Mouse (Mus musculus) heart, postnatal 0 days (tissue): ENCODE data around the gene Serinc5. TPM values are rescaled to one million over a fixed set of nuclear protein-coding genes. Genes with fewer than 3 reads are reported as not detected.
"Not testable (repeated sequence)": the region's sequence is repeated elsewhere in the genome, so short reads cannot be mapped to it uniquely, and the experiment has no call there.

Experiments used
- ATAC-seq: fragments of 200-750 bp; cut with Nextera tagmentation; 2 replicates; pipeline ENCODE4 v1.8.0; 2017; ENCODE audit warnings: low read depth, moderate number of reproducible peaks, moderate library complexity; ENCODE audit not compliant: insufficient read depth
- DNase-seq: peaks from one replicate; pipeline ENCODE4 v3.0.0-alpha.2; 2016; ENCODE audit warnings: low spot score
- H3K27ac ChIP-seq: fragments of 300-500 bp; sonication (generic); 2 replicates; pipeline ENCODE4 v1.5.1; 2014; ENCODE audit warnings: low read depth, mild to moderate bottlenecking
- H3K27me3 ChIP-seq: fragments of 300-500 bp; sonication (generic); 2 replicates; pipeline ENCODE4 v1.6.1; 2014; ENCODE audit warnings: low read length, mixed read lengths; ENCODE audit not compliant: control insufficient read depth, insufficient read depth
- H3K36me3 ChIP-seq: fragments of 300-500 bp; sonication (generic); replicated peaks from 2 replicates; pipeline ENCODE4 v1.6.1; 2014; ENCODE audit warnings: low read length, mixed read lengths; ENCODE audit not compliant: control insufficient read depth, insufficient read depth
- H3K4me1 ChIP-seq: fragments of 300-500 bp; sonication (generic); 2 replicates; pipeline ENCODE4 v1.6.1; 2014; ENCODE audit warnings: antibody characterized with exemption; ENCODE audit not compliant: control insufficient read depth, insufficient read depth
- H3K4me2 ChIP-seq: fragments of 300-500 bp; sonication (generic); 2 replicates; pipeline ENCODE4 v1.6.1; 2014; ENCODE audit warnings: low read depth, mild to moderate bottlenecking, low read length, moderate library complexity
- H3K4me3 ChIP-seq: fragments of 300-500 bp; sonication (generic); 2 replicates; pipeline ENCODE4 v1.5.1; 2014; ENCODE audit warnings: low read depth, low read length
- H3K9ac ChIP-seq: fragments of 300-500 bp; sonication (generic); replicated peaks from 2 replicates; pipeline ENCODE4 v1.6.1; 2014; ENCODE audit warnings: low read depth, low read length, mixed read lengths
- H3K9me3 ChIP-seq: fragments of 300-500 bp; sonication (generic); replicated peaks from 2 replicates; pipeline ENCODE4 v1.6.1; 2016; ENCODE audit warnings: low read length; ENCODE audit not compliant: control insufficient read depth
- CTCF ChIP-seq: IDR thresholded peaks from 2 replicates; pipeline ENCODE4 v1.5.1; 2016; ENCODE audit warnings: antibody characterized with exemption, control low read depth, low read depth
- EP300 ChIP-seq: IDR thresholded peaks from 2 replicates; pipeline ENCODE4 v1.6.1; 2016; ENCODE audit warnings: antibody characterized with exemption, low read depth
- WGBS: fragments of 180-500 bp; shearing (Covaris S2); extraction: QIAGEN DNeasy Blood & Tissue Kit; methylation state at CpG from one replicate; pipeline ENCODE4 v1.1.7; 2014; 5-methylcytosine and 5-hydroxymethylcytosine counted together
- polyA plus RNA-seq: library from polyadenylated mRNA; unstranded; fragments of >200 nt; fragmentation: Nextera tagmentation; extraction: Ambion mirVana; gene quantifications from 2 replicates; pipeline ENCODE4 v1.2.1, GENCODE M21; 2015
- total RNA-seq: library from RNA; depleted of rRNA; stranded (reverse); fragments of >200 nt; gene quantifications from 2 replicates; pipeline ENCODE4 v1.2.3, GENCODE M21; 2014; ENCODE audit warnings: low replicate concordance

Gene Serinc5
- total and polyA plus RNA-seq, 2 experiments from 2014 or later, result 9.8 to 28.2 TPM

- H3K4me3 ChIP-seq, result no peak overlapping the region
- WGBS, result 33% methylated on average over 2 of the region's 2 CpGs
- TF ChIP-seq EP300 (no peak), CTCF (no peak)
- H3K27ac ChIP-seq, result no peak overlapping the region
- ATAC-seq, result no peak
- peaks cover 19% of the 10 kb centered on the region for H3K4me1 ChIP-seq
- H3K27me3 ChIP-seq, result no peaks in the 10 kb centered on the region
- DNase-seq, result no peak
- no peak overlapping the region for H3K9ac ChIP-seq
- no peaks in the 10 kb centered on the region for H3K9me3 ChIP-seq
- H3K4me2 ChIP-seq, result no peak overlapping the region
- H3K36me3 ChIP-seq, result peaks cover 3% of the 10 kb centered on the region; the same call in 1 of the 2 replicates
Measured at GRCm38 (mm10) chr13:92681541-92681940, 70.7 kb downstream of the Serinc5 start.

GRCm38 (mm10) chr13:92682833-92683232, 71.9 kb downstream of the Serinc5 start:
- WGBS, result 62% methylated on average over 6 of the region's 6 CpGs

GRCm38 (mm10) chr13:92683464-92683863, 72.6 kb downstream of the Serinc5 start:
- Histone ChIP-seq H3K4me3 (no peak overlapping the region), H3K27me3 (no peaks in the 10 kb centered on the region), H3K36me3 (peaks cover 8% of the 10 kb centered on the region; the same call in 1 of the 2 replicates), H3K4me2 (no peak overlapping the region), H3K27ac (no peak overlapping the region), H3K9ac (no peak overlapping the region), H3K9me3 (no peaks in the 10 kb centered on the region), H3K4me1 (peaks cover 18% of the 10 kb centered on the region)
- WGBS, result 76% methylated on average over 4 of the region's 4 CpGs
- ATAC-seq (no peak), DNase-seq (no peak)
- TF ChIP-seq EP300 (no peak), CTCF (no peak)

More at GRCm38 (mm10) chr13:92682833-92683232, 71.9 kb downstream of the Serinc5 start:
- Histone ChIP-seq H3K9ac (no peak overlapping the region), H3K4me3 (no peak overlapping the region), H3K9me3 (no peaks in the 10 kb centered on the region), H3K36me3 (peaks cover 3% of the 10 kb centered on the region; the same call in 1 of the 2 replicates), H3K4me2 (no peak overlapping the region), H3K4me1 (peaks cover 18% of the 10 kb centered on the region), H3K27ac (no peak overlapping the region), H3K27me3 (no peaks in the 10 kb centered on the region)
- no peak for TF ChIP-seq EP300
- TF ChIP-seq CTCF, result no peak
- no peak for DNase-seq
- no peak for ATAC-seq

GRCm38 (mm10) chr13:92684310-92684709, 73.4 kb downstream of the Serinc5 start:
- ATAC-seq (no peak), DNase-seq (no peak)
- WGBS, result 74% methylated on average over 4 of the region's 4 CpGs
- H3K9me3 ChIP-seq, result no peaks in the 10 kb centered on the region
- no peak overlapping the region for H3K27ac ChIP-seq
- H3K4me1 ChIP-seq, result peaks cover 13% of the 10 kb centered on the region
- TF ChIP-seq EP300, result no peak
- no peak for TF ChIP-seq CTCF
- no peak overlapping the region for H3K4me3 ChIP-seq
- peaks cover 14% of the 10 kb centered on the region; the same call in 1 of the 2 replicates for H3K36me3 ChIP-seq
- H3K27me3 ChIP-seq, result no peaks in the 10 kb centered on the region
- H3K4me2 ChIP-seq, result no peak overlapping the region
- H3K9ac ChIP-seq, result no peak overlapping the region

DNA sequence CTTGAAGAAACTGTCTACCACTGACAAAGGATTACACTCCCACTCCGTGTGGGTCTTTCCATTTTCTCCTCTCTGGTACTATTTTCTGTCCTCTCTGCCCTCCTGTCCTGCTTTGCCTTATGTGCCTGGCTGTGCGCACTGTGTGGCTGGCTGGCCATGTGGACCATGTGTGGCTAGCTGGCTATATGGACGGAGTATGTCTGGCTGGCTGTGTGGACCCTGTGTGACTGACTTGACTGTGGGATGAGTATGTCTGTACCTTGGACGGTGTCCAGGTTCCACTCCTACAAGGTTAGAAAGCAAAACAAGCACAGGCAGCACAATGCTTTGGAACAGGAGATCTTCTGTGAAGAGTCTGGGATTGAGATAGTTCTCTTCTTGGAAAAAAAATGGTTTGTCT, 74.4 kb downstream of the Serinc5 start:
- TF ChIP-seq EP300 (no peak), CTCF (no peak)
- ATAC-seq (no peak), DNase-seq (peak; percentile 14)
- H3K4me1 ChIP-seq, result peaks cover 9% of the 10 kb centered on the region; the same call in 1 of the 2 replicates
- H3K4me3 ChIP-seq, result no peak overlapping the region
- no peak overlapping the region for H3K9ac ChIP-seq
- H3K9me3 ChIP-seq, result no peaks in the 10 kb centered on the region
- peaks cover 14% of the 10 kb centered on the region; the same call in 1 of the 2 replicates for H3K36me3 ChIP-seq
- no peaks in the 10 kb centered on the region for H3K27me3 ChIP-seq
- no peak overlapping the region for H3K27ac ChIP-seq
- H3K4me2 ChIP-seq, result no peak overlapping the region
- WGBS, result 69% methylated on average over 4 of the region's 4 CpGs

- H3K9me3 ChIP-seq, H3K4me2 ChIP-seq, H3K4me1 ChIP-seq, ATAC-seq, H3K9ac ChIP-seq, H3K4me3 ChIP-seq, H3K27ac ChIP-seq, DNase-seq, H3K27me3 ChIP-seq: not testable (repeated sequence)
- 75% methylated on average over 1 of the region's 1 CpGs for WGBS
- peaks cover 18% of the 10 kb centered on the region; the same call in 1 of the 2 replicates for H3K36me3 ChIP-seq
Measured at GRCm38 (mm10) chr13:92687151-92687550, 76.3 kb downstream of the Serinc5 start.
